Mouse (Mus musculus) myocyte (in vitro differentiated cells): ENCODE data around the gene Pno1.

Experiments
- MAX ChIP-seq: IDR thresholded peaks from one replicate; pipeline ENCODE4 v1.6.1; 2011; ENCODE audit warnings: low read depth, mild to moderate bottlenecking, control low read depth
- MYOD1 ChIP-seq, 3 experiments: IDR thresholded peaks; one replicate each; pipeline ENCODE4 v1.6.1; 2011; ENCODE audit warnings: control low read depth in 2 of 3, low read depth in 2 of 3, mild to moderate bottlenecking in 2 of 3, moderate library complexity in 1 of 3; ENCODE audit not compliant: insufficient read length in 2 of 3, control insufficient read depth in 1 of 3
- MYOG ChIP-seq, 3 experiments: IDR thresholded peaks; one replicate each; pipeline ENCODE4 v1.6.1; 2011; ENCODE audit warnings: control low read depth in 2 of 3, low read depth in 2 of 3, mild to moderate bottlenecking in 2 of 3; ENCODE audit not compliant: insufficient read length in 2 of 3, control insufficient read depth in 1 of 3, insufficient read depth in 1 of 3
- POLR2A ChIP-seq: IDR thresholded peaks from one replicate; pipeline ENCODE4 v1.6.1; 2011; ENCODE audit warnings: low read depth, mild to moderate bottlenecking, control low read depth, moderate library complexity; ENCODE audit not compliant: insufficient read length
- POLR2AphosphoS2 ChIP-seq: IDR thresholded peaks from one replicate; pipeline ENCODE4 v1.6.1; 2011; ENCODE audit warnings: low read depth, control low read depth; ENCODE audit not compliant: insufficient read length
- TCF12 ChIP-seq: IDR thresholded peaks from one replicate; pipeline ENCODE4 v1.6.1; 2011; ENCODE audit warnings: mild to moderate bottlenecking, control low read depth; ENCODE audit not compliant: poor library complexity, insufficient read depth, severe bottlenecking
- USF1 ChIP-seq: IDR thresholded peaks from one replicate; pipeline ENCODE4 v1.6.1; 2011; ENCODE audit warnings: low read depth, mild to moderate bottlenecking, control low read depth, moderate library complexity

- TF ChIP-seq TCF12 (no peak), USF1 (no peak), POLR2A (no peak), MYOD1 (IDR thresholded peaks at IDR 0.05; ENCODE audit: control insufficient read depth in 1 of 3, insufficient read length in 2 of 3, low read depth in 2 of 3) (no peak), MAX (no peak), MYOG (IDR thresholded peaks at IDR 0.05; ENCODE audit: control insufficient read depth in 1 of 3, insufficient read depth in 1 of 3, insufficient read length in 2 of 3, low read depth in 2 of 3) (no peak), POLR2AphosphoS2 (no peak)
These were observed 28.2 kb downstream of the Pno1 start for GRCm38 (mm10) chr11:17183165-17183564.
